Mouse (Mus musculus) bone marrow, adult 2 months (tissue): ENCODE data around the gene BC004004.

Experiments used
- CTCF ChIP-seq: fragments of 200-500 bp; IDR thresholded peaks from 2 replicates; pipeline ENCODE4 v1.5.1; 2011; ENCODE audit warnings: low read length, control low read depth; ENCODE audit not compliant: control insufficient read depth, insufficient read depth
- POLR2A ChIP-seq: fragments of 200-500 bp; IDR thresholded peaks from 2 replicates; pipeline ENCODE4 v1.6.1; 2011; ENCODE audit warnings: low read depth, mild to moderate bottlenecking, control low read depth, low read length, borderline replicate concordance; ENCODE audit not compliant: control insufficient read depth

DNA sequence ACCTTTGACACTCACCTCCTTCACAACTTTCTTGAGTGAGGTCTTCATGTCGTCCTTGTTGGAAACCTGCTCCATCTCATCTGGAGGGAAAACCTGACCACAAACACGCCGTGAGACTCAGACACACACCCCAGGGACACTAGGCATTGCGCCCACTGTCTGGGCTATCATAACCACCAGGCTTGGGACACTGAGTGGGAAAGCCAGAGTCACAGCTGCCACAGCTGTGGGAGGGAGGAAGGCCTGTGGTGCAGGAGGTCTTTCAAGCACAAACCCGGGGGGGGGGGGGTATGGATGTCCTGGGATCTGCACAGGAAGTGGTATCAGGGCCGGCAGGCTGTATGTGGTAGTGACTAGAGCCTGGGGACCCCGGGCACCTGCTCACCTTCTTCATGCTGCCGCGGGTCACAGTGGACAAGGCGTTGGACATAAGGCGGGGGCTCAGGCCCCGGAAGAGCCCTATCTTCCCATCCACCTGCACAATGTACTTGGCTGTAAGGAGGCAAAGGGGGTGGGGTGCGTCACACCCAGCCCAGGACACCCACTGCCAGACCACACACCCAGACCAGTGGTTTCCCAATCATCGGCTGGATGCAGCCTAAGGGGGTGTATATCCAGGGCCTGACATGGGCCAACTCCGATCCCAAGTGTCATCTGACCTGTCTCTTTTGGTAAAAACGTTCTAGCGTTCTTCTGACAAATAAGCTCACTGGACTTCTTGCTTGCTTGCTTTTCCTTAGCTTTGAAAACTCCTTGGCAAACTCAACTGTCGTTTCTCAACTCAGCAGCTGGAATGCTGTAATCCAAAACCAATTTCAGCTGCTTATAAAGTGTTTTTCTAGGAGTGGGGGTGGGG is 72.0 kb downstream of the BC004004 start:
- TF ChIP-seq CTCF (no peak), POLR2A (no peak)
